Mouse (Mus musculus) retina, postnatal 7 days (tissue): ENCODE measurements around the gene Kdm6b.
A peak's percentile ranks its signal among the peaks of the same experiment; 100 is the strongest.

ENCODE experiments used
- DNase-seq: peaks from one replicate; pipeline ENCODE4 v3.0.0-alpha.2; 2012; ENCODE audit warnings: low read depth, low spot score

Gene Kdm6b

DNA sequence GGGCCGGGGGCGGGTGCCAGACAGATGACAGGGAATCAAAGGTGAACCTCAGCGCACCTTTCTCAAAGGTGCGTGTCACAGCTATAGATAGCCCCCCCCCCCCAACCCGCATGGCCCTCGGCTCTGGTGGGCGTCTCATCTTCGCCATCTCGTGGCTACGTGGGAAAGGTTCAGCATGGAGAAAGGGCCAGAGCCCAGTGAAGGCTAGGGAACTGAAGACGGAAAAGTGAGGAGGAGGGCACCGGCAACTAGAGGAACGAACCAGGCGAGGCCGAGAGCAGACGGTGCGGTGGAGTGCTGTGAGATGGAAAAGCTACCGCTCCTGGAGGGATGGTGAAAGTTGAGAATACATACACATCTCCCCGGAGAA lies 6.0 kb upstream of the Kdm6b start:
- no peak for DNase-seq

DNA sequence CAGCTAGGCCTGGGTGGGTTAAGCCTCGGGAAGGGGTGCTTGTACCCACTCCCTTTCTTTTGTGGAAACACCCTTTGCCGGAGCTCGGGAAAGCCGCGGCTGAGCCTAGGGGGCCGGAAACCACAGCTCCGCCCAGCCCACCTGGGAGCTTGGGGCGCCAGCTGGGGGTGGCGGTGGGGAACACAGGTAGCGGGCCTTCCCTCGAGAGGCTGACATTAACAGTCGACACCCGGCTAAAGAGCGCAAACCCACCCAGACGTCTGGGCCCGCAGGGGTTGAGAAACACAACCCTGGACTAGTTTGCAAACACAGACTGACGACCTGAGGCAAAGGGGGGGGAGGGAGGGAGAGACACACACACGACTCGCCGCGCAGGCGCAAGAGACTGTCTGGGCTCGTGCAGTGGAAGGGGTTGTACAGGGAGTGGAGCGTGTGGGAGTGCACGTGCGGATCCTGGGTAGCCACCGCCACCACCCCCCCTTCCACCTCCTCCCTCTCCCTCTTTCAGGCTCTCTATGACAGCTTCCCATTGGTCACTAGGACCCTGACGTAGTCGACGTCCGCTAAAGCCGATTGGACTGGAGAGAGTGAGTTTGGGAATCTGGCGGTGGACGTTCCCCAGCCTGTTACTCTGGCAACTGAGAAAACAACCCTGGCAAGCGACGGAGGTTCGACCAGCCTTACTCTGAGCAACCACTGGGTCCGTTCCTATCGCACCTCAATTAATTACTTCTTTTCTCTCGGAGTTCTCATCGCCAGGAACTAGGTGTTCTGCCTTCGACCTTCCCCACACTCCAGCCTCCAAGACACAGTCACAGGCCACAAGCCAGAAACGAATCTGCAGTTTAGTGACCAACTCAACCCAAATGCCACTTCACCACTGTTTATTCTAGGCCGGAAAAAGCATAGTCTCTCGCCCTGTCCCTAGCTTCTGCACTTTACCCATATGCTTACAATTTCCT lies 5.3 kb upstream of the Kdm6b start:
- DNase-seq, result peak; percentile 91

DNA sequence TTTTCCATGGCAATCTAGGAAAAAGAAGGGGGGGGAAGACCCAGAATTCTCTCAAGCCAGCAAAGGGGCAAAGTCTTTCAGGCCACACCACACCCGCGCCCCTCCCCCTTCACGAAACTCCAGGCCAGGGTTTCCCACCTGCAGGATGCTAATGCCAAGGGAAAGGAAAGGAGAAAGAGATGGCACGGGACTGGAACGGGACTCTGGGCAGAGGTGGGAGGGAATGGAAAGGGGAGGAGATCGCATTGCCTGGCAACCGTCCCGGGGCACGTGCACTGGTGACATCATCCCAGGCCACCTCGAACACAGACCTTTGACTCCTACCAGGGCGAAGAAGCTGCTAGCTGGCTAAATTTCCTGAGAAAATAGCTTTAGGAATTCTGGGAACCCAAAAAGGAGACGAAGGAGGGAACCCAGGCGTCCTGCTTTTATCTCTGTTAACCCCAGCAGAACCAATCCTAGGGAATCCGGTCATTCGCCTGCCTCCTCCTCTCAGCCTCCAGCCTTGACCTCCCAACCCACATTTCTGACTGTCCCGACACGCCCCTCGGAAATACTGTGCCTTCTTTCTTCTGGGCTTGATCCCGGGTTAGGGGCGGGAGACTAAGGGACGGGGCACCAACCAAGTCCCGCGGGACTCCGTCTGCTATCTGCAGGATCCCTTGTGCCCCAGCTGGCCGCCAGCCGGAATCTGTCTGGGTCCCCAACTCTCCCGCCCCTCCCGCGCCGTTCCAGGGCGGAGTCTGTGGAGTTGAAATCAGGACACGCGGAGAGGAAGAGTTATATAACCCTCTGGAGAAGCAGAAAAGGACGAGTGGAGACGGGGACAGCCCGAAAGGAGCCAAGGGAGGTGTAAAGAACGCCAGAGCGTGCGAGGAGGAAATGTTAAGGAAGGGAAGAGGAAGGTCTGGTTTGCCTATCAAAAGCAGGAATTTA lies 4.2 kb upstream of the Kdm6b start:
- DNase-seq, result peak; percentile 91

DNA sequence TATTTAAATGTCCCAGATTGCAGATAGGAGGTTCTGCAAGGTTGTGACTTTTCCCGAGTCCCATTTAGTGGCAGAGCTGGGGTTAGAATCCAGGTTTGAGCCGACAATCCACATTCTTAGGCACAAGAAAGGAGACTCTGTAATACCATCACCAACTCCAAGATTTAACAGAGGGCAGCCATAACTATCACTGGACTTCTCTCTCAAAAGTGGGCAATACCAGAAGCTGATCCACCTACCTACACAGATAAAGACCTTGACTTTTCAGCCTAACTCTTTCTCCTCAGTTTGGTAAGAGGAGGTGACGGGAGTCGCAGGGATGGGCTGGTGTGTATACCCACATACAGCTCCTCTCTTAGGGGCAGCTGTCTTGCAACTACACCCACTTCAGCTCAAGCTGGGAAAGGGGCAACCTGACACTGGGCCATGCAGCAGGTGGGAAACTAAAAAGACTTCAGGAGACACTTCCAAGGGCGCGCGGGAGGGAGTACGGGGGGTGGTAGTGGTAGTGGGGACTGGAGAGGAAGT lies 3.5 kb upstream of the Kdm6b start:
- no peak for DNase-seq

DNA sequence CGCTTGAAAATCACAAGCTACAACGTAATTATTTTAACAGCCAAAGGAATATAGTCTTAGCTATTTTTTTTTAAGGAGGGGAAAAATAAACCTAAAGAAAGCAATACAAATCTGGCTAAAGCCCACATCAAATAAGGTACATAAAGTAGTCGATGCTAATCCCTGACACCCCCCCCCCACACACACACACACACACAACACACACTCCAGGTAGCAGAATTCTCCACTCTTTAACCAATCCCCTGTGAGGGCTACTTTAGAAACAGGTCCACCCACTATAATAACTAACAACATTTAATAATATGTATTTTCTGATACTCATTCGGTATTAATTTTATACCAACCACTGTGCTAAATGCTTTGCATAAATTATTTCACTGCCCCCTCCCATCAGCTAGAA lies 3.0 kb upstream of the Kdm6b start:
- DNase-seq, result no peak

DNA sequence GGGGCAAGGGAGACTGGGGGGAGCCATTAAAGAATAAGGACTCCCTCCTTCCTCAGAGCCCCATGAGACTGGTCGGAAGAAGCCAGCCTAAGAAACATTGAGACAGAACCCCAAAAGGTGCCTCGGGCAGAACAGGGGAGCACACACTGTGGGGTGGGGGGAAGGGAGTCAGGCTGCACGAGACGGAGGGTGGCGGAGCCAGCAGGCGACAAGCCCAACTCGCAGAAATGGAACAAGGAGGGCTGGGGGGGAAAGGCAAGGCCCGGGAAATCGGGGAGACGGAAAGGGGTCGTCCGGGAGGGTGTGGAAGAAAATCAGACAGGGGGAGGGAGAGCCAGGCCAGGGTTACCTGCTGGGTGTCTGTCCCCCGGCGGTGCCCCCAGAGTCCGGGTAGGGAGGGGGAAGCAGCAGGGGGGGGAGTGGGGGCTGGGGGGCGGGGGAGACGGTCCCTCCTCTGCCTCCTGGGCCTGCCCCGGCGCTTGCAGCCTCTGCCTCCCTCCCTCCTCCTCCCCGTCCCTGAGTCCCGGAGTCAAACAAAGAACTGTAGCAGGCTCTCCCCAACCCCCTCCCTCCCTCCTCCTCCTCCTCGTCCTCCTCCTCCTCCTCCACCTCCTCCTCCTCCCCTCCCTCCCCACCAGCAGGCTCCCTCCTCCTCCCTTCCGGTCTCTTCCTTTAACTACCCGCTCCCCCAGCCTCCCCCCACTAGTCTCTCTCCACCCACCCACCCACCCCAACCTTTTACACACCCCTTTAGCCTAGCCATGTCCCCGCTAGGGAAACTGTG lies 2.4 kb upstream of the Kdm6b start:
- no peak for DNase-seq

DNA sequence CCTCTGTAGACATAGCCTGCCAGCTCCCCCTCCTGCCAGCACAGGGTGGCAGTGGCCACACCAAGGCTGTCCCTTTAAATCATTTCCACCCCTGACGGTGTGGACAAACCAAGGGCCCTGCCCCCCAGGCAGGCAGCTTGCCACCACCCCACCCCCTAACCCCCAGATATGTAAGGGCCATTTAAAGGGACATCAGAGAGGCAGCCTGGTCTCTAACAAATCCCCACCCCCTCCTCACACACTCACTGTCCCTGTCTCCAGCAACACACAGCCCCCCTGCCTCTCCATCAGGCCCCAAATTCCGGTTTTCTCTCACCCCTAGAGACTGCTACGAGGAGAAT lies 1.8 kb upstream of the Kdm6b start:
- DNase-seq, result peak; percentile 74

DNA sequence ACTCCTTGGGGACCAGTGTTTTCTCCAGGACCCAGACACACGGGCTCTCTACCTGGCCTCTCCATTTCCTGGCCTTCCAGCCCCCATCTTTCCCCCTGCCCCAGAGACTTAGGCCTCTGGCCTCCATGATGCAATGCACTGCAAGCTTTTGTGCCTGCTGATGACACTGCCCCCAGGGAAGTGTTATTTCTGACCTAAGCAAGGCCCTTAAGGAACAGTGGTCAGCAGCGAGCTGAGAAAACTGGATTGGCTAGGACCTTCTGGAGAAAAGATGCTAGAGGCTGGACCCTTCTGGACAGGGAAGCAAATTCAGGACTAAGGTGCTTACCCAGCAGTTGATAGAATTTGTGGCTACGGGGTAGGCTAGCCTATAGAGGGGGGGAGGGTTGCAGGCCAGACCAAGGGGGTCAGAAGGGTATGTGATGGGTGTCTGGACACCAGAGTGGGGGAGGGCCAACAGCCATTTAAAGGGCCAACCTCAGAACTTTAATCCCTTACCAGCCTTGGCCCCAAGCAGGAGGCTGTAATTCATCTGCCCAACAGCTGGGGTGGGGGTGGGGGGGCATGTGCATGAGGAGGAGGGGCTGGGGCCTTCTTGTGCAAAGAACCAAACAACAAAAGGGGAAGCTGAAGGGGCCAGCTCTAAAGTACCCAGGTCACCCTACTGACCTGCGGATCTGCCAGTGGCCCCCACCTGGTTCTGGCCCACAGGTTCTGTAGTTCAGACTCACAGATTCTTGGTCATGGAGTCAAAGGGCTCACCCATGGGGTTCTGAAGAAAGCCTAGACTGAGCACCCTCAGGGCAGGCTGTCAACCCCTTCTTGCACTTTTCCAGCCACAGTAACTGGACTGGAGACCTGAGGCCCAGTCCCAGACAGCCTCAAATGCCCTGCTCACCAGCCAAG lies 1.2 kb upstream of the Kdm6b start:
- DNase-seq, result no peak

DNA sequence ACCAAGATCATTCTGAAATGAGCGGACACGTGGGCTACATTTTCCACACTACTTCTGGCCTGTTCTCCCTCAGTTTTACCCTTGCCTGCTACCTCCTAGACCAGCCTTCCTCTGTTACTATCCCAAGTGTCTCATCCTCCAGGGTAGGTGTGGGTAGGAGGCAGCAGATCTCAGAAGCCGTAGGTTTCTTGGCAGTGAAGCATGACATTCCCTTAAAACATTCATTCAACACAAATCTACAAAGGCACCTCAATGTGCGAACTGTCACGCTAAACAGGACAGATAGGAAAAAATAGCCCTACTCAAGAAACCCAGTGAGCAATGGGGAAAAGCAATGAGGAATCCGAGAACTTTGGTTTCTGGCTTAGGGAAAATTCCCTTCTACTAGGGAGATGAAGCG lies 927 bp downstream of the Kdm6b start:
- no peak for DNase-seq

DNA sequence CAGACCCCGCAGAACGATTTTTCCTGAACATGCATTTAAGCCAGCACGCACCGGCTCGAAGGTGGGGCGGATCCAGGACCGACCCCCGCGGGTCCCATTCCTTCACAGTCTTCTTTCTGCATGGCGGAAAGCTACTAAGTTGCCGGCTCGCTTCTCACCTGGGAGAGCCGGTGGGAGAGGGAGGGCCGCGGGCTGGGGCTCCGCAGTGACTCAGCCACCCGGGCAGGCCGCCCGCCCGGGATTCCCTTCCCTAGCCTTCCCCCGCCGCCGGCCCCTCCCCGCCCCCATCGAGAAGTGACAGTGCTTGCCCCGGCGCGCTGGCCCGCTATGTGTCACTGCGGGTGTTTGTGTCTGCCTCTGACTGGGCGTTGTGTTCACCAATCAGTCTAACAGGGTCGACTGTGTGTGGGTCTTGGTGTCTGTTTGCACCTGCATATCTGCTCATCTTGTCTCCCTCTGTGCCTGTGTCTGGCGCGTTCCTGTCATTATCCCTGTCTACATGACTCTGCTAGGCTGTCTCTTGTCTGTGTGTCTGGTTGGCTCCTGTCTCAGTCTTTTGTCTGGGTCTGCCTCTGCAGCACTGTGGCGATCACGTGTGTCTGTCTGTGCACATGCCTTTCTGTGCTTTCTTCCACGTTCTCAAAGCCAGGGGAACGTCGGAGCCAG lies 1.8 kb downstream of the Kdm6b start:
- DNase-seq, result no peak

DNA sequence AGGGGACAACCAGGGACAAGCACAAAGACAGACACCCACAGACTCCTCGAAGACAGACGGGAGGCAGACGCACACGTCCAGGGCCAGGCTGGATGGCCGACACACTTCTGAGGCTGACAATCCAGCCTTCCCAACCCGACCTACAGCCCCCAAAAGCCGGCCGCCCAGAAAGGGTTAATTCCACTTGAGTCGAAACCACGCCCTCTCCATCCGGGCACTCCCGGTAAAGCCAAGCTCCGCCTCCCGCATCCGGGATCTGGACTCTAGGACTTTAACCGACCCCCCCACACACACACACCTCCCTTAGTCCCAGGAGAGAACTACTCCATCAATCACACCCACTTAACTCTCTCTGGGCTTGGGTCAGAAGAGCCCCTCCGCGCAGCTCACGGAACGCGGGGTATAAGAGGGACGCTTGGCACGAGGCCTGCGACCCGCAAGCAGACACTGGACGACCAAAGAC lies 2.4 kb downstream of the Kdm6b start:
- peak; percentile 94 for DNase-seq

DNA sequence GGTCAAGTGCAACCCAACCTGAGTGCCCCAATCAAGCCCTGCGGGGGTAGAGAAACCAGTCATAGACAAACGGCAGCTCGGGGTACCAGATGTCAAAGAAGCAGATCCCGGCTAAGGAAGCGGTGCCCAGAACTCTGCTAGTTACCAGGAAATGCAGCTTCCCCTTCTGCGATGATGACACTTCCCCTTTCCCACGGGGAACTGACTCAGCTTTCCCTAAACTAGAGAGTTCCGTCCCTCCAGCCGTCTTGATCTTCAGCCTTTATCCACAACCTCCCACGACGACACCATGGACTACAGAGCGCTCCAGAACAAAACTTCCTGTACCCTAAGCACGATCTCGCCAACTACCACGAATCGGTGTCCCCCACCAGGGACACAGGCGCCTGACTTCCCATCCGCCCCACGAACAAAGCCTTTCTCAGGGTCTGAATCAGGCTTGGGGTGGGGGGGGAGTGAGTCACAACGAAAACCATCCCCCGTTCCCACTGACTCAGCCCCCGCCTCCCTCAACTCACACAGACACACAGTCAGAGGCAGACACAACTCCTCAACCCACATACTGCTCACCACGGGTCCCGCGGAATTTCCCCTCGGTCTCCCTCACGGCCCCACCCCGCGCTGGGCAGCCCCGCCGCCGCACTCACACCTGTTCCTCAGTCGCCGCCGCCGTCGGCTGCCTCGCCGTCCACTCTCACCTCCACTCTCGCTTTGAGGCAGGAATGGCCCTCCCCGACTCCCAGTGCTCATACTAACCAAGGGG lies 3.0 kb downstream of the Kdm6b start:
- DNase-seq, result no peak

DNA sequence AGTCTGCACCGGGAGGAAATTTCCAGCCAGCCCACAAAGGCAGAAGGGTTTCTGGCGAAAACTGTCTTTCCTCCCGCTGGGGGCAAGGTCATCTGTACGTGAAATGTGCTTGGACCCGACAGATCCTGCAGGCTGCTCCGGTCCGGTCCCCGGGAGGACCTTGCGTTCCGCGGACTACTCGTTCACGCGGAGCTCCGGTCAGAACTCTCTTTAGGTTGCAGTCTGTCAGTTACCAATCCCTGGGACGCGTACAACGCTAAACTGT lies 3.5 kb downstream of the Kdm6b start:
- no peak for DNase-seq

DNA sequence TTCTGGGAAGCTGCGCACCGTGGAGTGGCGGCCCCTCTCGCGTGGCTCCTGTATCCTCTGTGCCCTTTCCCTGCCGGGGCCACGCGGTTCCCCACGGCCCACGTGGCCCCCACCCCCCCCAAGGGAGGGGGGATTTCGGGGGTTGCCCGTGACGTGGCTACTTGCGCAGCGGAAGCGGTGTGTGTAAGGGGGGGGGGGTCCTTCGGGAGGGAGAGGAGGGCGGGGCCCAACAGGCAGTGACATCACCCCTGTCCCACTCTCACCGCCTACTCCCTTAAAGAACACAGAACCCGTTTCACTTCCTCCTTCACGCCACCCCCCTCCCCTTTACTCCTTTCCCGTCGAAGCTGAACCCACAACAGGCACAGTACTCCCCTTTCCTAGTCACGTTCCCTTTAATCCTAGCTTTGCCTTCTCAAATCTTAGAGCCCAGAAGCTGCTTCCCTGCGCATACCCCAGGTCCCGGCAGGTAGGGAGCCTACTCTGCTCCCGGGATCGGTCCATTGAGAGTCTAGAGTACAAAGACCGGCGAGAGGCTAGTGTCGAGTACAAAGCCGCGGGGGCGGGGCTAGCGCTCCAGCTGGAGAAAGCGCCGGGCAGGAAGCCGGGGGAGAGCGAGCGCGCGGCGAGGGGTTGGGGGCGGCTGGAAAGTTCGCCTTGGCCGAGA lies 4.0 kb downstream of the Kdm6b start:
- no peak for DNase-seq

DNA sequence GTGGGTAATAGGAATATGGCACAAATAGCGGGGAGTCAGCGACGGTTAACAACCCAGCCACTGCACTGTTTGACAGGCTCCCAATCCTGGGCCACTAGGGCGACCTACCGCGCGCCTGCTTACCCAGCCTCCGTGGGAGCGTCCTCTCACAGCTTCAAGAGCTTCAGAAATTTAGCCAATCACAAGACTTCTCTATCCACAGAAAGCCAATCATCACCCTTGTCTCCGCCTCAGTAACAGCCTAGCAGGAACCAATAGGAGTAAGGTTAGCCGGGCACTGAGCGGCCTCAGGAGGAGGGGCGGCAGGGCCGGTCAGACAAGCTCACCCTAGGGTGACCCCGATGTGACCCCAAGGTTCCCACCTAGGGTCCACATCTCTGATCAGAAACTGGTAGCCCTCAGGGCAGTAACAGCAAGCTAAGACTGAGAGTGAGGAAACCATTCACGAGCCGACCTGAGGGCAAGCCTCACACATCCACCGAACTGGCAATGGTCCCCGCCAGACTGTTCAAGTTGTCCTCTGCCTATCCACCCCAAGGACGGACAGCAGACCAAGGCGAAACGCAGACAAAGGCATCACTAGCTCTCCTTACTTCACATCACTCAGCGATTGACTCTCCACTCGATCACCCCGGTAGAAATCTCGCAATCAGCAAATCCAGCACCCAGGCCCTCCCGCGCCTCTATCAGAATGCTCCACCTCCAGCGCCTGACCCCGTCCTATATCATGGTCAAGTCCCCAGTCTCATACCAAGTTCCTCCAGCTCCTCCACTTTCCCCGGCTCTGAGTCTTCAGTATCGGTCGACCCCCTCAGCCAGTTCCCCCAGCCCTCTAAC lies 4.7 kb downstream of the Kdm6b start:
- DNase-seq, result peak; percentile 79

DNA sequence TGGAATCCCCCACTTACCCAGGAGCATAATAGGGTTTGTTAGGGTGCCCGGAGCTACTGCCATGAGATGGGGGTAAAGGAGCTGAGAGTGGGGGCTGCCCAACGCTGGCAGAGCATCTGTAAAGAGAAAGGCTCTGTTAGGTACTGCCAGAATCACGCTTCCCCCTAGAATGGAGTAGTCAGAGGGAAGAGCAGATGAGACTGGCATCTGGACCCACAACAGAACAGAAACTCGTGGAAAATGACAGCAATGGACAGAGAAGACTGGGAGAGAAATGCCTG lies 5.8 kb downstream of the Kdm6b start:
- DNase-seq, result no peak

DNA sequence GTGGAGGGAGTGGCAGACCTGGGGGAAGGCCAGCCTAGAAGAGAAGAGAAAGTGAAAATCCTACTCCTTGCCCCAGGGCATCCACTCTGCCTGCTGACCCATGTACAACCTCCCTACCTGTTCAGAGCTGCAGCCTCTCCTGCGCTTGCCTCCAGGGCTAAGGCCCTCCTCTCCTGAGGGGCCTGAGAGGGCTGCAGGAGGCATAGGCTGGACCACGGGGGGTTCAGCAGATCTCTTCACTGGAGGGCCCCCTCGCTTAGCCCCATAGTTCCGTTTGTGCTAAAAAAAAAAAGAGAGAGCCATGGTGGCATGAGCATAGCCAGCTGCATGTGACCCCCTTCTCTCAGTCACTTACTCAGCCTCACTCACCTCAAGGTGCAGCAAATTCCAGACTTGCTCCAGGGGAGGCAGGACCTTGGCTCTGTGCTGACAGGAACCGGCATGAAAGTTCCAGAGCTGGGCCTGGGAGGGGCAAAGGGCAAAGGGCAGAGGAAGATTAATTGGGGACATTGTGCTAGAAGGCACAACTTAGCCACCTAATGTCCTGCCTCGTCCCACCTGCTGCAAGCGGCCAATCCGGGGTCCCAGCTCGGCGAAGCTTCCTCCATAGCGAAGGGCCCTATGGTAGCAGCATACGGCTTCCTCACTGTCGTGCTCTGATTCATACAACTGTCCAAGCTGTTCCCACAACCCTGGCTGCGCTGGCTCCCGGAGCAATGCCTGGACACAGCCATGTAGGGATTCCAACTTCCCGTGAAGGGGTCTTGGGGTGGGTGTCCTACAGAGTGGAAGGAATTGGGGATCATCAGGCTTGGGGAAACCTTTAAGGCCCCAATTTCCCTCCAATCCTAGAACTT lies 6.4 kb downstream of the Kdm6b start:
- no peak for DNase-seq
